Comparison of ENCODE assay signal across 8 mouse cellular contexts in the genomic region with DNA sequence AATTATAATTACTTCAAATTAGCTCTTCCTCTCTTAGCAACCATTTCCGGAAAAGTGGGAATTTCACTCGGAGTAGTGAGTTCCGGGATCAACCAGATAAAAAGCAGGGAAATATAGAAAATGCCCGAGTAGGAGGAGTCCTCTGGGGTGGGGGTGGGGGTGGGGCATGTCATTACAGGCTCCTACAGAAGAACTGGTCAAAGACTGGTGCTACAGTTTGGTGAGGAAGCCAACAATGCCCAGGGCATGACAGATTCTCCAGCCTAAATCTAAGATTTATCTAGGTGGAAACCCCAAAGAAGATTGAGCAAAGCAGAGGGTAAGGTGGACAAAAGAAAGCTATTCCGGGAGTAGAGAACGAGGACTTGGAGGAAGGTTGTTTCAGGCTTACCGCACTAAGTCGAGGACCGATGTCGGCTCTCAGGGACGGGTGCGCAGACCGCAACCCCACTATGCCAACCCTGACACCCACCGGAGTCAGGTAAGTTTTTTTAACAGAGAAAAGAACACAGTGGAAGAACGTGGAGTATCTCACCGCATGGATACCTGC. TPM values are rescaled to one million over a fixed set of nuclear protein-coding genes. Genes with fewer than 3 reads are reported as not detected.
DNase-seq lines count a peak whose midpoint lies in the region; ATAC-seq and TF ChIP-seq lines count a peak whose summit lies in the region.

No protein-coding gene starts in this region.

- H3K27ac ChIP-seq in heart, embryonic 11.5 days (ENCODE audit: low read depth, low read length): peak overlapping the region; percentile 84
- H3K27ac ChIP-seq in ES-E14 (ENCODE audit: insufficient read depth, low read depth, low read length, poor library complexity, severe bottlenecking): peak overlapping the region; percentile 59; the same call in 1 of the 2 replicates
- H3K27ac ChIP-seq in forebrain, embryonic 15.5 days (replicated peaks): peak overlapping the region; percentile 87
- H3K27ac ChIP-seq in liver, embryonic 15.5 days (replicated peaks): peak overlapping the region; percentile 88

- peak overlapping the region; percentile 85 for H3K9ac ChIP-seq in heart, embryonic 11.5 days (ENCODE audit: low read depth, low read length)
- peak overlapping the region; percentile 87 for H3K9ac ChIP-seq in ES-E14 (ENCODE audit: insufficient read depth, low read depth, low read length, poor library complexity, severe bottlenecking)
- H3K9ac ChIP-seq in forebrain, embryonic 15.5 days (replicated peaks): peak overlapping the region; percentile 77
- H3K9ac ChIP-seq in liver, embryonic 15.5 days: peak overlapping the region; percentile 68

- H3K4me2 ChIP-seq in heart, embryonic 11.5 days: peak overlapping the region; percentile 84
- peak overlapping the region; percentile 55 for H3K4me2 ChIP-seq in forebrain, embryonic 15.5 days (replicated peaks)
- peak overlapping the region; percentile 74 for H3K4me2 ChIP-seq in liver, embryonic 15.5 days

- in situ Hi-C loops in ES-E14 (cut with MboI; ENCODE audit: low sequenced_read_pairs in 2 of 2, unreplicated experiment in 2 of 2): no loop called here

- H3K27me3 ChIP-seq in heart, embryonic 11.5 days (ENCODE audit: control insufficient read depth, insufficient read depth, low read length): no peaks in the 10 kb centered on the region
- H3K27me3 ChIP-seq in forebrain, embryonic 15.5 days: no peaks in the 10 kb centered on the region
- H3K27me3 ChIP-seq in liver, embryonic 15.5 days: no peaks in the 10 kb centered on the region

- no peaks in the 10 kb centered on the region for H3K9me3 ChIP-seq in heart, embryonic 11.5 days (replicated peaks; ENCODE audit: control insufficient read depth, low read length)
- H3K9me3 ChIP-seq in ES-E14 (ENCODE audit: control insufficient read depth, insufficient read depth, low read depth, low read length): no peaks in the 10 kb centered on the region
- H3K9me3 ChIP-seq in forebrain, embryonic 15.5 days: no peaks in the 10 kb centered on the region
- H3K9me3 ChIP-seq in liver, embryonic 15.5 days (replicated peaks): no peaks in the 10 kb centered on the region

- 1% methylated on average over 16 of the region's 16 CpGs for WGBS in heart, embryonic 11.5 days (ENCODE audit: insufficient replicate concordance)
- under 1% methylated on average over 16 of the region's 16 CpGs for WGBS in forebrain, embryonic 15.5 days
- under 1% methylated on average over 16 of the region's 16 CpGs for WGBS in liver, embryonic 15.5 days (ENCODE audit: insufficient replicate concordance)

- DNase-seq in heart, postnatal 4 days: no peak
- DNase-seq in ES-E14 (ENCODE audit: low read depth, low spot score): no peak
- no peak for DNase-seq in frontal cortex, adult 2 months (ENCODE audit: extremely low spot score in 1 of 2, low spot score in 1 of 2)
- no peak for DNase-seq in spleen, postnatal 14 days (ENCODE audit: low spot score in 2 of 2)
- no peak for DNase-seq in left cerebral cortex, adult 11 months (ENCODE audit: low spot score)

- peaks cover 8% of the 10 kb centered on the region; the same call in 1 of the 2 replicates for H3K4me1 ChIP-seq in heart, embryonic 11.5 days (ENCODE audit: control insufficient read depth, insufficient read depth, low read length)
- peaks cover 4 to 12% of the 10 kb centered on the region in 2 experiments for H3K4me1 ChIP-seq in ES-E14 (ENCODE audit: control insufficient read depth in 2 of 2, insufficient read depth in 2 of 2, low read length in 2 of 2, poor library complexity in 1 of 2)
- peaks cover 53% of the 10 kb centered on the region for H3K4me1 ChIP-seq in forebrain, embryonic 15.5 days
- H3K4me1 ChIP-seq in liver, embryonic 15.5 days (replicated peaks): peaks cover 66% of the 10 kb centered on the region

- H3K36me3 ChIP-seq in heart, embryonic 11.5 days (ENCODE audit: control insufficient read depth, insufficient read depth, low read length): peaks cover 11% of the 10 kb centered on the region
- H3K36me3 ChIP-seq in ES-E14 (ENCODE audit: control insufficient read depth, insufficient read depth, low read length, poor library complexity, severe bottlenecking): peaks cover 27% of the 10 kb centered on the region
- peaks cover 33% of the 10 kb centered on the region for H3K36me3 ChIP-seq in forebrain, embryonic 15.5 days
- peaks cover 60% of the 10 kb centered on the region for H3K36me3 ChIP-seq in liver, embryonic 15.5 days (replicated peaks)

- peak overlapping the region; percentile 82 for H3K4me3 ChIP-seq in heart, embryonic 11.5 days (ENCODE audit: low read depth, low read length)
- H3K4me3 ChIP-seq in ES-E14 (ENCODE audit: insufficient read depth in 1 of 2, low read depth in 1 of 2, low read length in 2 of 2, poor library complexity in 1 of 2, severe bottlenecking in 1 of 2): peak overlapping the region; percentile 87 to 90
- peak overlapping the region; percentile 89 for H3K4me3 ChIP-seq in forebrain, embryonic 15.5 days
- H3K4me3 ChIP-seq in liver, embryonic 15.5 days (replicated peaks): peak overlapping the region; percentile 78

- ATAC-seq in heart, embryonic 11.5 days (replicated peaks; ENCODE audit: insufficient number of reproducible peaks, low FRiP score, low TSS enrichment): peak; percentile 63; the same call in 1 of the 2 replicates
- ATAC-seq in forebrain, embryonic 15.5 days (replicated peaks): peak; percentile 12
- ATAC-seq in liver, embryonic 15.5 days (ENCODE audit: insufficient read depth): peak; percentile 52

TF ChIP-seq in ES-E14, 5 proteins besides CTCF, POLR2A, EP300 and RAD21:
- TF ChIP-seq MAFK (IDR thresholded peaks at IDR 0.05; ENCODE audit: insufficient read depth, low read depth, low read length) (no peak), HCFC1 (IDR thresholded peaks at IDR 0.05; ENCODE audit: borderline replicate concordance, insufficient read depth, low read length) (no peak; the same call in 1 of the 2 replicates), ZC3H11A (IDR thresholded peaks at IDR 0.05; ENCODE audit: borderline replicate concordance, low read depth, low read length) (no peak), ZNF384 (IDR thresholded peaks at IDR 0.05; ENCODE audit: low read depth, low read length) (no peak)

RNA-seq across cellular contexts. Expression of a gene that starts 0.3 kb away (rescaled TPM):
- polyA plus RNA-seq in heart, embryonic 11.5 days (2014; fragmentation: Nextera tagmentation; extraction: Ambion mirVana): 54.0 and 58.0 TPM in 2 replicates
- 10 to 100 TPM; 46.1 to 48.4 TPM for total RNA-seq in heart, postnatal 4 days (2021)
- 122 and 134 TPM in 2 replicates for total RNA-seq in ES-E14 (2012; rRNA removed)
- polyA plus RNA-seq in forebrain, embryonic 15.5 days (2015; fragmentation: Nextera tagmentation; extraction: Ambion mirVana): 93.0 and 114 TPM in 2 replicates
- 25.2 and 29.0 TPM in 2 replicates for polyA plus RNA-seq in liver, embryonic 15.5 days (2015; fragmentation: Nextera tagmentation; extraction: Ambion mirVana)
- polyA plus RNA-seq in frontal cortex, adult 2 months (2012; rRNA removed): 64.7 and 65.5 TPM in 2 replicates

RNA-seq across cellular contexts. Expression of a gene that starts 18.1 kb away (rescaled TPM):
- 19.8 and 24.0 TPM in 2 replicates for polyA plus RNA-seq in heart, embryonic 11.5 days (2014; fragmentation: Nextera tagmentation; extraction: Ambion mirVana)
- total RNA-seq in heart, postnatal 4 days (2021): 10 to 100 TPM; 21.8 to 24.1 TPM
- 40.0 and 49.8 TPM in 2 replicates for total RNA-seq in ES-E14 (2012; rRNA removed)
- 31.3 and 43.7 TPM in 2 replicates for polyA plus RNA-seq in forebrain, embryonic 15.5 days (2015; fragmentation: Nextera tagmentation; extraction: Ambion mirVana)
- polyA plus RNA-seq in liver, embryonic 15.5 days (2015; fragmentation: Nextera tagmentation; extraction: Ambion mirVana): 11.6 and 12.7 TPM in 2 replicates
- 15.3 and 16.3 TPM in 2 replicates for polyA plus RNA-seq in frontal cortex, adult 2 months (2012; rRNA removed)

RNA-seq across cellular contexts. Expression of a gene that starts 18.1 kb away (rescaled TPM):
- 58.0 and 67.5 TPM in 2 replicates for polyA plus RNA-seq in heart, embryonic 11.5 days (2014; fragmentation: Nextera tagmentation; extraction: Ambion mirVana)
- total RNA-seq in heart, postnatal 4 days (2021): 10 to 100 TPM; 34.0 to 39.3 TPM
- total RNA-seq in ES-E14 (2012; rRNA removed): 91.7 and 99.1 TPM in 2 replicates
- polyA plus RNA-seq in forebrain, embryonic 15.5 days (2015; fragmentation: Nextera tagmentation; extraction: Ambion mirVana): 81.4 and 84.6 TPM in 2 replicates
- 37.5 and 41.4 TPM in 2 replicates for polyA plus RNA-seq in liver, embryonic 15.5 days (2015; fragmentation: Nextera tagmentation; extraction: Ambion mirVana)
- 26.8 and 28.0 TPM in 2 replicates for polyA plus RNA-seq in frontal cortex, adult 2 months (2012; rRNA removed)

RNA-seq across cellular contexts. Expression of a gene that starts 37.1 kb away (rescaled TPM):
- polyA plus RNA-seq in heart, embryonic 11.5 days (2014; fragmentation: Nextera tagmentation; extraction: Ambion mirVana): 37.0 and 43.4 TPM in 2 replicates
- 1 to 10 TPM; 7.5 to 8.3 TPM for total RNA-seq in heart, postnatal 4 days (2021)
- total RNA-seq in ES-E14 (2012; rRNA removed): 11.1 and 11.3 TPM in 2 replicates
- 184 and 193 TPM in 2 replicates for polyA plus RNA-seq in forebrain, embryonic 15.5 days (2015; fragmentation: Nextera tagmentation; extraction: Ambion mirVana)
- 15.6 and 18.7 TPM in 2 replicates for polyA plus RNA-seq in liver, embryonic 15.5 days (2015; fragmentation: Nextera tagmentation; extraction: Ambion mirVana)
- polyA plus RNA-seq in frontal cortex, adult 2 months (2012; rRNA removed): 24.3 and 25.3 TPM in 2 replicates

RNA-seq across cellular contexts. Expression of a gene that starts 45.8 kb away (rescaled TPM):
- 37.5 and 38.8 TPM in 2 replicates for polyA plus RNA-seq in heart, embryonic 11.5 days (2014; fragmentation: Nextera tagmentation; extraction: Ambion mirVana)
- total RNA-seq in heart, postnatal 4 days (2021): 10 to 100 TPM; 31.4 to 31.7 TPM
- 49.9 and 53.0 TPM in 2 replicates for total RNA-seq in ES-E14 (2012; rRNA removed)
- 36.9 and 39.6 TPM in 2 replicates for polyA plus RNA-seq in forebrain, embryonic 15.5 days (2015; fragmentation: Nextera tagmentation; extraction: Ambion mirVana)
- polyA plus RNA-seq in liver, embryonic 15.5 days (2015; fragmentation: Nextera tagmentation; extraction: Ambion mirVana): 52.4 and 61.9 TPM in 2 replicates
- polyA plus RNA-seq in frontal cortex, adult 2 months (2012; rRNA removed): 52.4 and 58.4 TPM in 2 replicates

Comparison
In these comparisons a context has a peak if more than half of its experiments do, and no peak if none do; other contexts are left out.
1. ATAC-seq: peak in every context shown above with its lines; median percentile 63 in heart, embryonic 11.5 days; 52 in liver, embryonic 15.5 days; 12 in forebrain, embryonic 15.5 days.